Mouse (Mus musculus) heart, embryonic 12.5 days (tissue): Measurements from ENCODE around the gene Vmn2r25. TPM values are rescaled to one million over a fixed set of nuclear protein-coding genes. Genes with fewer than 3 reads are reported as not detected.
"Not testable (repeated sequence)": the region's sequence is repeated elsewhere in the genome, so short reads cannot be mapped to it uniquely, and the experiment has no call there.

Experiments used
- ATAC-seq: fragments of 200-750 bp; cut with Nextera tagmentation; 2 replicates; pipeline ENCODE4 v1.8.0; 2017; ENCODE audit warnings: moderate TSS enrichment, moderate library complexity; ENCODE audit not compliant: insufficient number of reproducible peaks, low FRiP score
- H3K27ac ChIP-seq: fragments of 300-500 bp; sonication (generic); 2 replicates; pipeline ENCODE4 v1.5.1; 2016; ENCODE audit warnings: mild to moderate bottlenecking, moderate library complexity; ENCODE audit not compliant: poor library complexity, severe bottlenecking
- H3K27me3 ChIP-seq: fragments of 300-500 bp; sonication (generic); replicated peaks from 2 replicates; pipeline ENCODE4 v1.6.1; 2016; ENCODE audit warnings: mild to moderate bottlenecking, moderate library complexity
- H3K36me3 ChIP-seq: fragments of 300-500 bp; sonication (generic); 2 replicates; pipeline ENCODE4 v1.6.1; 2016; ENCODE audit warnings: mild to moderate bottlenecking, moderate library complexity
- H3K4me1 ChIP-seq: fragments of 300-500 bp; sonication (generic); replicated peaks from 2 replicates; pipeline ENCODE4 v1.6.1; 2016; ENCODE audit warnings: mild to moderate bottlenecking
- H3K4me2 ChIP-seq: fragments of 300-500 bp; sonication (generic); 2 replicates; pipeline ENCODE4 v1.6.1; 2016; ENCODE audit warnings: mild to moderate bottlenecking, moderate library complexity
- H3K4me3 ChIP-seq: fragments of 300-500 bp; sonication (generic); 2 replicates; pipeline ENCODE4 v1.5.1; 2016; ENCODE audit warnings: mild to moderate bottlenecking
- H3K9ac ChIP-seq: fragments of 300-500 bp; sonication (generic); 2 replicates; pipeline ENCODE4 v1.6.1; 2016; ENCODE audit warnings: mild to moderate bottlenecking, moderate library complexity
- H3K9me3 ChIP-seq: fragments of 300-500 bp; sonication (generic); replicated peaks from 2 replicates; pipeline ENCODE4 v1.6.1; 2016; ENCODE audit warnings: mild to moderate bottlenecking, moderate library complexity
- WGBS: fragments of 180-500 bp; shearing (Covaris S2); methylation state at CpG from one replicate; pipeline ENCODE4 v1.1.7; 2016; 5-methylcytosine and 5-hydroxymethylcytosine counted together
- polyA plus RNA-seq: library from polyadenylated mRNA; unstranded; fragments of >200 nt; fragmentation: Nextera tagmentation; extraction: Ambion mirVana; gene quantifications from 2 replicates; pipeline ENCODE4 v1.2.1, GENCODE M21; 2016

The Vmn2r25 gene
- polyA plus RNA-seq = not detected in 2 replicates

- not testable (repeated sequence) for H3K27ac ChIP-seq, ATAC-seq, H3K4me3 ChIP-seq, H3K4me1 ChIP-seq, H3K27me3 ChIP-seq, H3K36me3 ChIP-seq, H3K9me3 ChIP-seq, H3K9ac ChIP-seq, H3K4me2 ChIP-seq
- WGBS = 52% methylated on average over 2 of the region's 2 CpGs
Measured at GRCm38 (mm10) chr6:123853363-123853762, at the start of gene Vmn2r25. Vmn2r25 (minus strand) TSS chr6:123853463.

- Histone ChIP-seq H3K4me1 (no peaks in the 10 kb centered on the region), H3K4me3 (no peak overlapping the region), H3K9ac (no peak overlapping the region), H3K36me3 (no peaks in the 10 kb centered on the region), H3K27ac (no peak overlapping the region), H3K9me3 (peaks cover 6% of the 10 kb centered on the region), H3K4me2 (no peak overlapping the region), H3K27me3 (no peaks in the 10 kb centered on the region)
- ATAC-seq = no peak
- WGBS = 68% methylated on average over 8 of the region's 8 CpGs
Measured at GRCm38 (mm10) chr6:123819951-123820350, 33.3 kb downstream of the Vmn2r25 start.

- not testable (repeated sequence) for H3K4me2 ChIP-seq, ATAC-seq, H3K36me3 ChIP-seq, H3K27ac ChIP-seq, H3K9me3 ChIP-seq, H3K4me1 ChIP-seq, H3K27me3 ChIP-seq, H3K9ac ChIP-seq, H3K4me3 ChIP-seq
Measured at GRCm38 (mm10) chr6:123810291-123810690, 43.0 kb downstream of the Vmn2r25 start.

GRCm38 (mm10) chr6:123793746-123794145 lies 59.5 kb downstream of the Vmn2r25 start:
- no peak overlapping the region for H3K27ac ChIP-seq
- WGBS = 33% methylated on average over 9 of the region's 9 CpGs
- H3K9ac ChIP-seq = no peak overlapping the region
- H3K27me3 ChIP-seq = no peaks in the 10 kb centered on the region
- H3K9me3 ChIP-seq = 0 out of 2 replicates have a peak, but pooled peaks cover 3% of the 10 kb centered on the region
- H3K36me3 ChIP-seq = no peaks in the 10 kb centered on the region
- no peak for ATAC-seq
- H3K4me1 ChIP-seq = no peaks in the 10 kb centered on the region
- H3K4me3 ChIP-seq = no peak overlapping the region
- H3K4me2 ChIP-seq = no peak overlapping the region

GRCm38 (mm10) chr6:123784857-123785256 lies 68.4 kb downstream of the Vmn2r25 start:
- Histone ChIP-seq H3K4me1 (no peaks in the 10 kb centered on the region), H3K27me3 (no peaks in the 10 kb centered on the region), H3K36me3 (no peaks in the 10 kb centered on the region), H3K4me3 (no peak overlapping the region), H3K27ac (no peak overlapping the region), H3K9me3 (no peaks in the 10 kb centered on the region), H3K9ac (no peak overlapping the region), H3K4me2 (no peak overlapping the region)
- no peak for ATAC-seq
- 57% methylated on average over 2 of the region's 2 CpGs for WGBS

- H3K4me1 ChIP-seq = no peaks in the 10 kb centered on the region
- H3K9me3 ChIP-seq = no peaks in the 10 kb centered on the region
- H3K9ac ChIP-seq = no peak within 1 kb of the TSS
- H3K4me2 ChIP-seq = no peak within 1 kb of the TSS
- H3K27me3 ChIP-seq = no peaks in the 10 kb centered on the region
- H3K27ac ChIP-seq = no peak within 1 kb of the TSS
- H3K36me3 ChIP-seq = no peaks in the 10 kb centered on the region
- 76% methylated on average over 1 of the region's 1 CpGs for WGBS
- ATAC-seq = no peak
- no peak within 1 kb of the TSS for H3K4me3 ChIP-seq
Measured at GRCm38 (mm10) chr6:123778579-123778978, 74.7 kb downstream of the Vmn2r25 start, which contains the start of gene Vmn2r24. Vmn2r24 (plus strand) TSS chr6:123778879.

Other genes with a start within 250 kb of the Vmn2r25 start
- not detected in 2 replicates for gene Vmn2r22, start 202.7 kb downstream of the Vmn2r25 start, polyA plus RNA-seq
- not detected in 2 replicates for gene Vmn2r23, start 150.8 kb downstream of the Vmn2r25 start, polyA plus RNA-seq
- gene Vmn2r24, start 74.6 kb downstream of the Vmn2r25 start, polyA plus RNA-seq = not detected in 2 replicates
- gene Vmn2r26, start 171.1 kb upstream of the Vmn2r25 start, polyA plus RNA-seq = not detected in 2 replicates